ENCODE assay signal across 17 mouse cellular contexts in genomic region chr7:70536046-70536445, GRCm38 (mm10).
"Had no signal": no experiment of that assay in that cellular context is flagged by ENCODE, and none has a peak within 500 bp of the region (broad histone marks: within the 10 kb centered on the region; RNA-seq: fewer than 3 reads in every experiment).

No protein-coding gene starts in this region.

- H3K4me1 ChIP-seq: megakaryocyte, embryonic 14.5 days; midbrain, embryonic 13.5 days; midbrain, embryonic 15.5 days; neural tube, embryonic 12.5 days; stomach, embryonic 15.5 days had no signal

- DNase-seq: lung, adult 2 months; lung, postnatal 14 days; lung, postnatal 36 days; right cerebral cortex, postnatal 14 days; thymus, adult 2 months; thymus, postnatal 25 days; thymus, postnatal 4 days had no signal

- H3K27me3 ChIP-seq: lung, embryonic 15.5 days; megakaryocyte, embryonic 14.5 days; midbrain, embryonic 13.5 days; midbrain, embryonic 15.5 days; neural tube, embryonic 12.5 days; stomach, embryonic 15.5 days had no signal

- H3K9me3 ChIP-seq: lung, embryonic 15.5 days had no signal

- H3K36me3 ChIP-seq: lung, embryonic 15.5 days; midbrain, embryonic 13.5 days; midbrain, embryonic 15.5 days; neural tube, embryonic 12.5 days; stomach, embryonic 15.5 days had no signal

- ATAC-seq: lung, postnatal 0 days; midbrain, embryonic 13.5 days; midbrain, embryonic 15.5 days had no signal

- H3K27ac ChIP-seq: lung, embryonic 15.5 days; macrophage; midbrain, embryonic 13.5 days; midbrain, embryonic 15.5 days; neural tube, embryonic 12.5 days; stomach, embryonic 15.5 days; stomach, postnatal 0 days had no signal

- H3K4me2 ChIP-seq: lung, embryonic 15.5 days; midbrain, embryonic 11.5 days; midbrain, embryonic 13.5 days; midbrain, embryonic 15.5 days; neural tube, embryonic 12.5 days; stomach, embryonic 15.5 days had no signal

- H3K9ac ChIP-seq: lung, embryonic 15.5 days; midbrain, embryonic 13.5 days; midbrain, embryonic 15.5 days; neural tube, embryonic 12.5 days; stomach, embryonic 15.5 days had no signal

- H3K4me3 ChIP-seq: lung, embryonic 15.5 days; megakaryocyte, embryonic 14.5 days; midbrain, embryonic 13.5 days; midbrain, embryonic 15.5 days; neural tube, embryonic 12.5 days; stomach, embryonic 15.5 days had no signal
